Mouse (Mus musculus) cerebellum, adult 11 months (tissue): Measurements from ENCODE around the gene Ramp1.

Experiments used
- DNase-seq: peaks from one replicate; pipeline ENCODE4 v3.0.0; 2022

Ramp1 gene

GRCm38 (mm10) chr1:91204221-91204765 lies 24.7 kb downstream of the Ramp1 start:
- DNase-seq: no peak

- DNase-seq: no peak
Measured at GRCm38 (mm10) chr1:91205651-91206050, 26.0 kb downstream of the Ramp1 start.

GRCm38 (mm10) chr1:91206336-91206735 lies 26.7 kb downstream of the Ramp1 start:
- DNase-seq: no peak

GRCm38 (mm10) chr1:91206873-91207272 lies 27.3 kb downstream of the Ramp1 start:
- DNase-seq: no peak

- DNase-seq: no peak
Measured at GRCm38 (mm10) chr1:91207334-91208074, 27.9 kb downstream of the Ramp1 start.

- DNase-seq: no peak
Measured at GRCm38 (mm10) chr1:91209343-91209742, 29.7 kb downstream of the Ramp1 start.

- DNase-seq: peak; percentile 44
Measured at GRCm38 (mm10) chr1:91209785-91210184, 30.2 kb downstream of the Ramp1 start.

GRCm38 (mm10) chr1:91211099-91211498 lies 31.5 kb downstream of the Ramp1 start:
- DNase-seq: peak; percentile 11

GRCm38 (mm10) chr1:91211591-91212008 lies 32.0 kb downstream of the Ramp1 start:
- no peak for DNase-seq

GRCm38 (mm10) chr1:91215264-91215663 lies 35.6 kb downstream of the Ramp1 start:
- no peak for DNase-seq

- peak; percentile 6 for DNase-seq
Measured at GRCm38 (mm10) chr1:91215981-91216380, 36.4 kb downstream of the Ramp1 start.

- DNase-seq: no peak
Measured at GRCm38 (mm10) chr1:91216504-91217267, 37.1 kb downstream of the Ramp1 start.

GRCm38 (mm10) chr1:91219641-91220321 lies 40.2 kb downstream of the Ramp1 start:
- no peak for DNase-seq

GRCm38 (mm10) chr1:91220322-91220672 lies 40.7 kb downstream of the Ramp1 start:
- DNase-seq: no peak

GRCm38 (mm10) chr1:91226562-91226961 lies 46.9 kb downstream of the Ramp1 start:
- DNase-seq: no peak

- no peak for DNase-seq
Measured at GRCm38 (mm10) chr1:91227381-91228054, 47.9 kb downstream of the Ramp1 start.

GRCm38 (mm10) chr1:91231142-91231541 lies 51.5 kb downstream of the Ramp1 start:
- no peak for DNase-seq

- DNase-seq: no peak
Measured at GRCm38 (mm10) chr1:91231896-91232295, 52.3 kb downstream of the Ramp1 start.

GRCm38 (mm10) chr1:91235395-91235794 lies 55.8 kb downstream of the Ramp1 start:
- no peak for DNase-seq

- no peak for DNase-seq
Measured at GRCm38 (mm10) chr1:91237676-91238075, 58.1 kb downstream of the Ramp1 start.

- DNase-seq: peak; percentile 15
Measured at GRCm38 (mm10) chr1:91239112-91239511, 59.5 kb downstream of the Ramp1 start.

GRCm38 (mm10) chr1:91239800-91240199 lies 60.2 kb downstream of the Ramp1 start:
- DNase-seq: no peak

GRCm38 (mm10) chr1:91240685-91241084 lies 61.1 kb downstream of the Ramp1 start:
- no peak for DNase-seq
